Mouse (Mus musculus) bone marrow, adult 2 months (tissue): ENCODE data around the gene 2410137M14Rik. TPM values are rescaled to one million over a fixed set of nuclear protein-coding genes. Genes with fewer than 3 reads are reported as not detected.

Experiments used
- H3K27ac ChIP-seq: fragments of 200-500 bp; 2 replicates; pipeline ENCODE4 v1.5.1; 2012; ENCODE audit warnings: low read depth, mild to moderate bottlenecking, control low read depth, inconsistent platforms, low read length; ENCODE audit not compliant: control insufficient read depth, poor library complexity, insufficient read depth
- H3K4me1 ChIP-seq: fragments of 200-500 bp; 2 replicates; pipeline ENCODE4 v1.6.1; 2011; ENCODE audit warnings: low read length; ENCODE audit not compliant: control insufficient read depth, insufficient read depth
- H3K4me3 ChIP-seq: fragments of 200-500 bp; replicated peaks from 2 replicates; pipeline ENCODE3; 2011; ENCODE audit warnings: mild to moderate bottlenecking, low read depth, low read length, control low read depth; ENCODE audit not compliant: control insufficient read depth
- CTCF ChIP-seq: fragments of 200-500 bp; IDR thresholded peaks from 2 replicates; pipeline ENCODE4 v1.5.1; 2011; ENCODE audit warnings: low read length, control low read depth; ENCODE audit not compliant: control insufficient read depth, insufficient read depth
- POLR2A ChIP-seq: fragments of 200-500 bp; IDR thresholded peaks from 2 replicates; pipeline ENCODE4 v1.6.1; 2011; ENCODE audit warnings: low read depth, mild to moderate bottlenecking, control low read depth, low read length, borderline replicate concordance; ENCODE audit not compliant: control insufficient read depth
- WGBS: fragments of 180-500 bp; shearing (Covaris S2); methylation state at CpG from one replicate; pipeline ENCODE4 v1.1.7; 2018; 5-methylcytosine and 5-hydroxymethylcytosine counted together
- polyA plus RNA-seq: library from polyadenylated mRNA; stranded (reverse); fragments of >200 nt; gene quantifications from 2 replicates; pipeline ENCODE4 v1.2.4, GENCODE M21; 2011; ENCODE audit warnings: low replicate concordance; ENCODE audit not compliant: missing spikeins, insufficient read depth, insufficient read length

2410137M14Rik gene
- polyA plus RNA-seq, 1 experiment, result 1.8 TPM

DNA sequence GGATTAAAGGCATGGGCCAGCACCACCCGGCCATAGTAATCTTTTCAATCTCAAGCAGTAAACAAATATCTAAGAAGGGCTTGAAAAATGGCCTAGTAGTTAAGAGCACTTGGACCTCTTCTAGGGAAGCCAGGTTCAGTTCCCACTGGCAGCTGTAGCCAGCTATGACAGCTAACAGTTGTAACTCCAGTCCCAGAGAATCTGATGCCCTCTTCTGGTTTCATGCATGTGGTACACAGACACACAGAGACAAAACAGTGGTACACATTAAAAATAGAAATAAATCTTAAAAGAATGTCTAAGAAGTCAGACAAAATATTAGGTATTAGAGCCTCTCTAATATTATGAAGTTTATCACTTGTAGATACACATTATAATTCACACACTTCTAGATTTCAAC, 19.9 kb downstream of the 2410137M14Rik start:
- H3K4me3 ChIP-seq, result no peak overlapping the region
- TF ChIP-seq CTCF (no peak), POLR2A (no peak)
- H3K4me1 ChIP-seq, result no peaks in the 10 kb centered on the region; the same call in 1 of the 2 replicates
- WGBS, result 78% methylated on average over 1 of the region's 1 CpGs
- no peak overlapping the region for H3K27ac ChIP-seq

DNA sequence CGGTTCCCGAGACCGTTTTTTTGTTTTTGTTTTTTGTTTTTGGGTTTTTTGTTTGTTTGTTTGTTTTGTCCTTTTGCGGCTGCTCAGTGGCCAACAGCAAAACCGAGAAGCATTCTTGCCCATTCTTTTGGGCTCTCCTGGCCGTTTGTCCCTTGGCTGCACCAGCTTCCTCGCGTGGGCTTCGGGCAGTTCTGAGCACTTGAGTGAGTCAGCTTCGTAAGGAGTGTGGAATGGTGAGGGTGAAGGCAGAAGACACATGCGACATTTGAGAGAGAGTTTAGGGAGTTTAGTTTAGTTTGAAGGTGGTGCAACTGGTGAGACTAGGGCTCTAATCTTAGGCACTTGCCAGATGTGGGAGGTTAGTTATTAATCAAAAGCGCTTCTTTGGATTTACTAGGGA, 22.2 kb downstream of the 2410137M14Rik start:
- Histone ChIP-seq H3K4me3 (peak overlapping the region; percentile 70), H3K27ac (no peak overlapping the region), H3K4me1 (no peaks in the 10 kb centered on the region; the same call in 1 of the 2 replicates)
- 24% methylated on average over 12 of the region's 12 CpGs for WGBS
- TF ChIP-seq CTCF (no peak), POLR2A (no peak)

DNA sequence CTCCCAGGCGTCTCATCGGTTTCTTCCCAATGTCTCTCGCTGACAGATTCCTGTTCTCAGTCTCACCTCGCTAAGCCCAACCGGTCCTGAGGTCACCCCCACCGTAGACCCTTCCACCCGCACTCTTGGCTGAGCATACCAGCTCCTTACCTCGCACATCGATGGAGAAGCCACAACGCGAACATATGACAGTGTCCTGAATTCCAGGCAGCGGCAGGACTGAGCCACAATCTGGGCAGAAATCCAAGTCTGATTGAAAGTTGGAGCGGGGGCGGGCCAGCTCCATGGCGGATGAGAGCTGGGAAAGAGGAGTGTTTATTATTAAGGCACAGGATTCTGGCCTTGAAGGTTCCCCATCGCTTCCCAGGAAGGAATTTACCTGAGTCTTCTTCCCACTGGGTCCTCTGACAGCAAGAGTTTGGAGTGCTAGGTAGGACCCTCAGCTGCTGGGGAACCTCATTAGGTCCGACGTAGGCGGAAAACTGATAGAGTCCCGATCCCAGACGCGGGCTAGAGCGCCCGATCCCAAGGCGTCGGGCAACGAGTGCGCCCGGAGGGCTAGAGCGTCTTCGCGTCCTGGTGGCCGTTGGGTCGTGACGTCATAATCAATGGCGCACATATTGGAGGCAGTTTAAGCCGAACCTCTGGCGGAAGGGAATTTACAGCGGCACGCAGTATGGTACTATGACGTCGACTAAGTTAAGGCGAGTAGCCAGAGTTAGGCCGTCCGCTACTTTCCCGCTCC, 22.9 kb downstream of the 2410137M14Rik start, which contains the start of the genes Znrd1 and Znrd1as:
Gene Znrd1 (minus strand): TSS at position 561 of the 745 bp plus-strand sequence.
Gene Znrd1as (plus strand): TSS at position 594 of the 745 bp plus-strand sequence.
- TF ChIP-seq POLR2A, result peak; percentile 67; the same call in 1 of the 2 replicates
- TF ChIP-seq CTCF, result peak; percentile 26; the same call in 1 of the 2 replicates
- Histone ChIP-seq H3K4me3 (peak within 1 kb of the TSS; percentile 70), H3K4me1 (no peaks in the 10 kb centered on the region; the same call in 1 of the 2 replicates), H3K27ac (0 out of 2 replicates have a peak within 1 kb of the TSS, but pooled peaks have one; percentile 5)
- WGBS, result under 1% methylated on average over 46 of the region's 46 CpGs

DNA sequence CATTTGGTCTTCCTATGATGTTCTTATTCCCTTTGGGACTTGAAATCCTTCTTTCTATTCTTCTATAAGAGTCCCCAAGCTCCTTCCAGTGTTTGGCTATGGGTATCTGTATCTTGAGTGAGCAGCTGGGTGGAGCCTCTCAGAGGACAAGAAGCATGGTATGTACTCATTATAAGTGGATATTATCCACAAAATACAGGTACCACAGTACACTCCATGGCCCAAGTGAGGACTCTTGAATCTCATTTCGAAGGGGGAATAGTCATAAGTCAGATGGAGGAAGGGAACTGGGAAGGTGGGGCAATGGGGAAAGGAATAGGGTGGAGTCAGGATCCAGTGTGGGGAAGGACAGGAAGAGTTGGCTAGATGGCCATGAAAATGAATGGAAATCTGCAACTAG, 28.0 kb downstream of the 2410137M14Rik start:
- H3K27ac ChIP-seq, result no peak overlapping the region
- TF ChIP-seq CTCF (no peak), POLR2A (no peak)
- no peak overlapping the region for H3K4me3 ChIP-seq
- WGBS, result 86% methylated on average over 1 of the region's 1 CpGs
- no peaks in the 10 kb centered on the region; the same call in 1 of the 2 replicates for H3K4me1 ChIP-seq

DNA sequence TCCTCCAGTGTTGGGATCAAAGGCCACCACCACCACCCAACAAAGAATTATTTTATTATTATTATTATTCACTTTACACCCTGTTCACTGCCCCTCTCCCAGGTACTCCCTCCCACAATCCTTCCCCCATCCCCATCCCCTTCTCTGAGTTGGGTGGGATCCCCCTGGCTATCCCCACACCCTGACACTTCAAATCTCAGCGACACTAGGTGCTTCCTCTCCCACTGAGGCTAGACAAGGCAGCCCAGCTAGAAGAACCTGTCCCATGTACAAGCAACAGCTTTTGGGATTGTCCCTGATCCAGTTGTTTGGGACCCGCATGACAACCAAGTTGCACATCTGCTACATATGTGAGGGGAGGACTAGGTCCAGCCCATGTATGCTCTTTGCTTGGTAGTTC, 28.4 kb downstream of the 2410137M14Rik start:
- WGBS, result 78% methylated on average over 2 of the region's 2 CpGs
- H3K4me3 ChIP-seq, result no peak overlapping the region
- TF ChIP-seq CTCF (no peak), POLR2A (no peak)
- H3K27ac ChIP-seq, result no peak overlapping the region
- no peaks in the 10 kb centered on the region; the same call in 1 of the 2 replicates for H3K4me1 ChIP-seq

DNA sequence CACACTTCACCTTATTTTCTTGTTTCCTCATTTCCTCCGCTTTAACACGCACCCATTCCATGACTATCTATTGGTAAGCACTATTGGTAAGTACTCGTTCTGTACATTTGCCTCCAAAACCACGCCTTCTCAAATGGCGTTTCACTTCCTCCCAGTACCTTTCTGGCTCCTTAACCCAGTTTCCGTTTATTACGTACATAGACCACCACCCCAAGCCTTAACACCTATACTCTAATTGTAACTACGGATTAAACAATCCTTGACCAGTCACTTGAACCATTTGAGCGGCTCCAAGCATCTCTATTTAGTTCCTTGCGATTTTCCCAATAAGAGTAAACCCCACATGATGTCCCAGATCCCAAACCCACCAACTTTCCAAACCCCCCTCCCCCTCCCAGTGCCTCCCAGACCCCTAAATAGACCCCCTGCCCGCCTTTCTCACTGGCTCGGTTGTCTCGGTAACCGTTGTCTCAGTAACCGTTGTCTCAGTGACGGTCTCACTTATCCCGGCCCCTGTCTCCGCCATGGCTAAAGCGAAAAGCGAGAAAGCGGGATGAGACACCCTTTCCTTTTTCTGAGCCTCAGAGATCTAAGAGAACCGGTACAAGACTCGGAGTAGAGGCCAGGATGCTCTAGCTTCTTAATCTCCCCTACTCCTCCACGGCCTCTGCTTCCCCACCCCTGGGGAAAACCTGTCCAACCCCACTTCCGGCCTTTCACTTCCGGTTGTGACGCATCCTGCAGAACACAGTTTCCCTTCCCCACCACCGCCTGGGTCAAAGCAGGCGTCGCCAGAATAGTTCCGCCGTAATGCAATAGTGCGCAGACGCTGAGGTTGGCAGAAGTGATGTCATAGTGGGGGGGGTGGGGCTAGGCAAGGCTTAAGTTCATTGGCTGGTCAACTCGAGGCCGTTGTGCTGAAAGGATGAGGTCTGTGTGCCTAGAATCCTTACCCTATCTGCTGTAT, 29.8 kb downstream of the 2410137M14Rik start, which contains the start of gene Ppp1r11:
Gene Ppp1r11 (minus strand): TSS at position 761 of the 967 bp plus-strand sequence.
- under 1% methylated on average over 36 of the region's 36 CpGs for WGBS
- TF ChIP-seq CTCF (no peak), POLR2A (peak; percentile 29; the same call in 1 of the 2 replicates)
- Histone ChIP-seq H3K27ac (peak within 1 kb of the TSS; percentile 69), H3K4me3 (peak within 1 kb of the TSS; percentile 80), H3K4me1 (no peaks in the 10 kb centered on the region; the same call in 1 of the 2 replicates)

DNA sequence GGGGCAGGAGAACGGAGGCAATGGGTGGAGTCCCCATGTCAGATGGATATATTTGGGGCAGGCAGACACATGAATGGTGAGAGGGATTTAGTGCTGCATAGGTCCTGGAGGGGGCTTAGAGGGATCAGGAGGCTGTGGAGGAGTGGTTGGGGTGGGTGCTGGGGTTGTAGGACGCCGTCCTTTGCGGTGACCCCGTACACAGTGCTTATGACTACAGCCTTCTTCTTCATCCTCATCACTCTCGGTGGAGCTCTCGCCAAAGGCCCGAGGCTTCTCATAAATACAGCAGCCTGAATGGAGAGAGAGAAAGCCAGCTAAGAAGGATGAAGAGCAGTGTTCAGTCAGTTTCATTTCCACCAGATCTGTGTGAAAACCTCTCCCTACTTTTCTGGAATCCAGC, 31.8 kb downstream of the 2410137M14Rik start:
- no peak overlapping the region for H3K27ac ChIP-seq
- no peak overlapping the region for H3K4me3 ChIP-seq
- TF ChIP-seq POLR2A (no peak), CTCF (no peak)
- 93% methylated on average over 8 of the region's 8 CpGs for WGBS
- no peaks in the 10 kb centered on the region; the same call in 1 of the 2 replicates for H3K4me1 ChIP-seq

DNA sequence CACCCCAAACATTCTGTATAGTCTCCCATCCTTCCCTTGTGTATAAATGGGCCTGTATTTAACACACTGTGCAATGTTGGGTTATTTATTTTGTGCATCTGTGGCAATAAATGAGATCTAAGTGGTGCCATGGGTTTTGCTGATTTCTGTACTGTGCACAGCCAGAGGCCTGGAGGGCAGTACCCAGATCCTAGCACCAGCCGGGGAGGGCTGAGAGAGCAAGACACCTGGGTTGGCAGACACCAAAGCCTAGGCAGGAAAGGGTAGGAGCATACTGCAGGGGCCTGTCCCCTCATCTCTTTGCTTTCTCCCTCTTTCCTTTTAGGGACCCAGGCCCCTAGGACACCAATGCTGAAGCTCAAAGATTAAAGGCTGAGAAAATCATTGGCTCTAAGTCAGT, 32.8 kb downstream of the 2410137M14Rik start:
- WGBS, result 92% methylated on average over 1 of the region's 1 CpGs
- Histone ChIP-seq H3K4me3 (no peak overlapping the region), H3K4me1 (no peaks in the 10 kb centered on the region; the same call in 1 of the 2 replicates), H3K27ac (no peak overlapping the region)
- TF ChIP-seq POLR2A, result no peak
- TF ChIP-seq CTCF, result no peak
